Mouse (Mus musculus): ENCODE measurements at regions not wholly inside any gene's neighbourhood (a gene's known extent, or its start where the extent isn't known, plus 50 kb on each side); places are given as distances from the start of the nearest gene placed in this dataset.

DNA sequence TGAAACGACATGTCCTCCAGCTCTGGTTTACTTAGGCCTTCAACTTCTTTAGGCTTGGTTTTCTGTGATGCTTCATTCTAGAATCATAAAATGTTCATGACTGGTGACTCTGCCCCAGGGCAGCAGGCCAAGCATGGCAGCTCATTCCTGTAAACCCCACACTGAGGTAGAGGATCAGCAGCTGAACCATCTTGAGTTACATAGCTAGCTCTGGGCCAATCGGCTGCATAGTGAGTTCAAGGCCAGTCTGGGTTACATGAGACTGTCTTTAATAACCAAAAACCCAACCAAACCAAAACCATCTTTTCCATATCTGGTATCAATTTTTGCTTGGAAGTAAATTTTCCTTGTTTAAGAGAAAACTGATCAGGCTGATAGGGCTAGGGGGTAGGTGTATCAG is 57.8 kb upstream of the Myl10 start:
- peaks cover 0 to 10% of the 10 kb centered on the region in 2 experiments; a peak in 2 of 4 replicates for H3K4me1 ChIP-seq (ENCODE audit: control insufficient read depth in 1 of 2, insufficient read depth in 2 of 2, low read length in 2 of 2)
- H3K9me3 ChIP-seq (replicated peaks; ENCODE audit: insufficient read depth, low read length), result no peaks in the 10 kb centered on the region
- H3K36me3 ChIP-seq (ENCODE audit: control insufficient read depth in 1 of 2, insufficient read depth in 2 of 2, low read length in 2 of 2), result no peaks in the 10 kb centered on the region; a peak in 1 of 4 replicates
- no peak overlapping the region for H3K27ac ChIP-seq (ENCODE audit: control insufficient read depth, low read depth, low read length)
- no peak overlapping the region for H3K9ac ChIP-seq (ENCODE audit: control insufficient read depth, low read depth, low read length, poor library complexity, severe bottlenecking)
- no peak for DNase-seq (ENCODE audit: low read depth, low spot score)
- TF ChIP-seq E2F4 (IDR thresholded peaks at IDR 0.05; ENCODE audit: borderline replicate concordance, low read depth, low read length) (no peak), TBP (IDR thresholded peaks at IDR 0.05; ENCODE audit: low read depth, low read length) (no peak), SIN3A (IDR thresholded peaks at IDR 0.05; ENCODE audit: low read length) (no peak), JUND (IDR thresholded peaks at IDR 0.05; ENCODE audit: low read depth, low read length) (no peak), POLR2AphosphoS2 (IDR thresholded peaks at IDR 0.05; ENCODE audit: low read length) (no peak), MXI1 (IDR thresholded peaks at IDR 0.05; ENCODE audit: low read depth, low read length) (no peak), ELF1 (IDR thresholded peaks at IDR 0.05; ENCODE audit: low read depth, low read length) (no peak), EP300 (IDR thresholded peaks at IDR 0.05; ENCODE audit: low read depth in 1 of 2, low read length in 2 of 2) (no peak), ETS1 (IDR thresholded peaks at IDR 0.05; ENCODE audit: low read depth, low read length) (no peak), CTCF (IDR thresholded peaks at IDR 0.05 in 2 of 3, conservative IDR thresholded peaks at IDR 0.05 in 1 of 3; ENCODE audit: control insufficient read depth in 1 of 3, insufficient read depth in 1 of 3, low read depth in 2 of 3, low read length in 3 of 3, poor library complexity in 1 of 3, severe bottlenecking in 1 of 3) (no peak), USF1 (IDR thresholded peaks at IDR 0.05; ENCODE audit: low read depth, low read length) (no peak), CHD2 (IDR thresholded peaks at IDR 0.05; ENCODE audit: low read length) (no peak), USF2 (IDR thresholded peaks at IDR 0.05; ENCODE audit: borderline replicate concordance in 1 of 2, insufficient read depth in 1 of 2, low read depth in 1 of 2, low read length in 2 of 2) (no peak), MYC (IDR thresholded peaks at IDR 0.05; ENCODE audit: low read depth, low read length) (no peak), UBTF (IDR thresholded peaks at IDR 0.05; ENCODE audit: borderline replicate concordance, insufficient read depth, low read depth, low read length) (no peak), ZNF384 (IDR thresholded peaks at IDR 0.05; ENCODE audit: low read depth, low read length) (no peak)
- no peaks in the 10 kb centered on the region for H3K27me3 ChIP-seq (ENCODE audit: control insufficient read depth in 1 of 2, insufficient read depth in 2 of 2, low read length in 2 of 2)
- no peak overlapping the region for H3K4me3 ChIP-seq (ENCODE audit: control insufficient read depth in 1 of 2, insufficient read depth in 1 of 2, low read depth in 2 of 2, low read length in 2 of 2)
- H3K79me2 ChIP-seq (ENCODE audit: control insufficient read depth, insufficient read depth, low read length, poor library complexity), result no peaks in the 10 kb centered on the region

- Histone ChIP-seq H3K79me2 (ENCODE audit: control insufficient read depth, insufficient read depth, low read length, poor library complexity) (no peaks in the 10 kb centered on the region), H3K4me1 (ENCODE audit: control insufficient read depth in 1 of 2, insufficient read depth in 2 of 2, low read length in 2 of 2) (peaks cover 0 to 10% of the 10 kb centered on the region in 2 experiments; a peak in 2 of 4 replicates), H3K9ac (ENCODE audit: control insufficient read depth, low read depth, low read length, poor library complexity, severe bottlenecking) (no peak overlapping the region), H3K4me3 (ENCODE audit: control insufficient read depth in 1 of 2, insufficient read depth in 1 of 2, low read depth in 2 of 2, low read length in 2 of 2) (no peak overlapping the region), H3K27me3 (ENCODE audit: control insufficient read depth in 1 of 2, insufficient read depth in 2 of 2, low read length in 2 of 2) (no peaks in the 10 kb centered on the region), H3K9me3 (replicated peaks; ENCODE audit: insufficient read depth, low read length) (no peaks in the 10 kb centered on the region), H3K36me3 (ENCODE audit: control insufficient read depth in 1 of 2, insufficient read depth in 2 of 2, low read length in 2 of 2) (no peaks in the 10 kb centered on the region; a peak in 1 of 4 replicates), H3K27ac (ENCODE audit: control insufficient read depth, low read depth, low read length) (no peak overlapping the region)
- no peak for DNase-seq (ENCODE audit: low read depth, low spot score)
- TF ChIP-seq UBTF (IDR thresholded peaks at IDR 0.05; ENCODE audit: borderline replicate concordance, insufficient read depth, low read depth, low read length) (no peak), MAFK (IDR thresholded peaks at IDR 0.05; ENCODE audit: borderline replicate concordance, low read depth, low read length) (no peak), ZMIZ1 (IDR thresholded peaks at IDR 0.05; ENCODE audit: low read depth, low read length) (no peak), HCFC1 (IDR thresholded peaks at IDR 0.05; ENCODE audit: low read depth, low read length) (no peak), NRF1 (IDR thresholded peaks at IDR 0.05; ENCODE audit: insufficient read depth, low read depth, low read length, poor library complexity, severe bottlenecking) (no peak), CHD2 (IDR thresholded peaks at IDR 0.05; ENCODE audit: low read length) (no peak), JUND (IDR thresholded peaks at IDR 0.05; ENCODE audit: low read depth, low read length) (no peak), TCF12 (IDR thresholded peaks at IDR 0.05; ENCODE audit: low read depth, low read length) (no peak), GATA1 (IDR thresholded peaks at IDR 0.05; ENCODE audit: low read depth, low read length) (no peak), POLR2A (IDR thresholded peaks at IDR 0.05; ENCODE audit: control insufficient read depth in 1 of 2, insufficient read depth in 1 of 2, low read depth in 1 of 2, low read length in 2 of 2, poor library complexity in 1 of 2) (no peak), TAL1 (IDR thresholded peaks at IDR 0.05; ENCODE audit: low read length) (no peak), SIN3A (IDR thresholded peaks at IDR 0.05; ENCODE audit: low read length) (no peak)
These were observed 56.5 kb upstream of the Myl10 start for GRCm38 (mm10) chr5:136636476-136636875.

Measured in MEL (cell line).